Mouse (Mus musculus) lung, postnatal 25 days (tissue): Measurements from ENCODE around the gene Slc6a19.
"Not testable (repeated sequence)": the region's sequence is repeated elsewhere in the genome, so short reads cannot be mapped to it uniquely, and the experiment has no call there.

Experiments
- DNase-seq: peaks from one replicate; pipeline ENCODE4 v3.0.0; 2022; ENCODE audit warnings: low spot score

Gene Slc6a19

DNA sequence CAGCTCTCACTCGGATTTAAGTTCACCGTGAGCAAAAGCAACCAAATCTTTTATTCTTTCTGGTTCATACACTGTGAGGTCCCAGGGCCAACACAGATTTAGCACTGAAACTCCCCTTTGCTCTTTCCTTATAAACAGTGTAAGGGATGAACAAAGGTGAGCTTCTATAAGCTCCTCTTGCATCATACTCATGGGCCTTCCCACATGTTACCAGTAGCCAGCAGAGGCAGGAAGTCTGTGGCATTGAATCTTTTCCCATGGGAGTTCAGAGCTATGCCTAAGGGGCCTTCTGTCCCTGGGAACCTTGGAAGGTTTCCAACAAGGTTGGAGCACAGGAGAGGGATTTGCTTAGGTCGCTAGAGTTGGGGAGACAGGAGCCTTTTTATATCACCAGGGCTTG, 7.6 kb upstream of the Slc6a19 start:
- no peak for DNase-seq

DNA sequence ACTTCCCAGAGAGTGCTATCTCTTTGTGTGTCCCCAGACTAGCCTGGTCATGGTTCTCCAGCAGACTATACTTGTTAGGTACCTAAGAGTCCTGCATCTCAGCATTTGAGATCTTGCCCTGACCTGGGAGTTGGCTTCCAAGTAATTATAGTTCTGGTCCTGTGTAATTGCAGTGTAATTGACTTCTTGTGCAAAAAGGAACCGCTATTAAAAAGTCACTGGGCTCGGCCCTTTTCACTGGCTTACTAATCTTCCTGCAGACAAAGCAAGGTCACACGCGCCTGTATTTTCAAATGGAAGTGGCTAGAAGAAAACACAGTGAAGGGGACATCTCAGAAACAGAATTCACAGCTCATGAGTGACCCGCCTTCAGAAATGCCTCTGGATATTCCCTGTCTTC, 7.1 kb upstream of the Slc6a19 start:
- no peak for DNase-seq

DNA sequence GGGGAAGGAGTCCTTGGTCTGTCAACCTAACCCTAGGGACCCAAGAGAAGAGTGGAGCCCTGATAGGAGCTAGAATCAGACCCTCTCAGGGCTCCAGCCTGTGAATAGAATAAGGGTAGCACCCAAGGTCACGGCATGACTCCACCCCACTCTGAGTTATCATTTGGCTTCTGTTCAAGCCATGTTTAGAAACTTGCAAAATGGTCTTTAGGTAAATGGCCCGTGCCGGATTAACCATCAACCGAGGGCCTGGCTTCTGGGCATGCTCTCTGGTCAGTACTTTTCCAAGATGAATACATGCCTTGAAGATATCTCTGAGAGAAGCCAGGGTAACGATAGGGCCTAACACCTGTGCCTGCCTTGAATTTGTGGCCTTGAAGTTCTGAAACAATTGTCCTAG, 6.6 kb upstream of the Slc6a19 start:
- DNase-seq, result no peak

DNA sequence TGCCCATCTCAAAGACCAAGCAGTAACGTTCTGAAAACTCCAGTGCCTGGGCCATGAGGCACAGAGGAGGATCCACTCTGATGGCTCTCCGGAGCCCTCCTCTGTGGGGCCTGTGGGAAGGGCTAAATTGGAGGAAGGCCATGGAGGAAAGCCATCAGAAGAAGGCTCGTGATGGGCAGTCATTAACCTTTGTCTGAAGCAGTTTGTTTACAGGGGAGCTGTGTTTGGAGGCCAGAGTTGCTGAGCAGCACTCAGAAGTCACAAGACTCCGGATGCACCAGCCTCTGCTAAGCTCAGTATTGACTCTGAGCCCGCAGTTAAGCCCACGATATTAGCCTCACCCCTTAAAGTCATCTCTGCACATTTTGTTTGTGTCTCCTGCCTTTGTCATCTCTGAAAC, 4.8 kb upstream of the Slc6a19 start:
- no peak for DNase-seq

DNA sequence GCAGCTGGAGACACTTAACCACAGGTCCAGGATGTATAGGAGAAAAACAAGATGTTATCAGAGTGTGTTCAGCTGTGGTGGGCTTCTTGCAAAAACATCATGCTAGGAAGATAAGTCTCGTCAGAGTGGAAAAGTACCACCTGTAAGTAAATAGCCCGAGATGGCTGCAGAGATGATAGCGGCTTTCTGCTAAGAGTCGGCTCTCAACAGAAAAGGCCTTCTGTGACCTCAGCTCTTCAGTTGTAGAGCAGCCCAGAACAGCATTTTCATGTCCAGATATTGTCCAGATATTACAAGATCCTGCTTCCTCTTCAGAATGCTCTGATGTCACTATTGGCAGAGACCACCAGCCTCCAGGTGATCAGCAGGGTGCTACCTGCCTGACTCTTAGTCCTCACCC, 1.2 kb downstream of the Slc6a19 start:
- DNase-seq, result not testable (repeated sequence)

DNA sequence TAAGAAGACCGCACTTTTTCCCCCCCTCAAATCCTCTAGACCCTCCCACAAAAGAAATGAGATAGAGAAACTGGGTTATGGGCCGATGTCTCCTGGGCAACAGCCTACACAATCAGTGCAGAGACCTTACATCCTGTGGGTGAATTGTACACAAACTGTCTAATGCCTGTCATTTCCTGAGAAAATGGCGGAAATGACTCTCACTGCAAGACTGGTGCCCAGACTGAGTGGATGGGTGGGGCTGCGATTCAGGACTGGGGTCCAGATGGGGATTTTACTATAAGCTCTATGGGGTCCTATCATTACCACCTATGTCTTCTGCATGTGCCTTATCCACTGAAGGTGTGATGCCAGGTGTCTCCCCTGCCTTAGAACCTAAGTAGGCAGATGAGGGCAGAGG, 1.9 kb downstream of the Slc6a19 start:
- peak; percentile 56 for DNase-seq

DNA sequence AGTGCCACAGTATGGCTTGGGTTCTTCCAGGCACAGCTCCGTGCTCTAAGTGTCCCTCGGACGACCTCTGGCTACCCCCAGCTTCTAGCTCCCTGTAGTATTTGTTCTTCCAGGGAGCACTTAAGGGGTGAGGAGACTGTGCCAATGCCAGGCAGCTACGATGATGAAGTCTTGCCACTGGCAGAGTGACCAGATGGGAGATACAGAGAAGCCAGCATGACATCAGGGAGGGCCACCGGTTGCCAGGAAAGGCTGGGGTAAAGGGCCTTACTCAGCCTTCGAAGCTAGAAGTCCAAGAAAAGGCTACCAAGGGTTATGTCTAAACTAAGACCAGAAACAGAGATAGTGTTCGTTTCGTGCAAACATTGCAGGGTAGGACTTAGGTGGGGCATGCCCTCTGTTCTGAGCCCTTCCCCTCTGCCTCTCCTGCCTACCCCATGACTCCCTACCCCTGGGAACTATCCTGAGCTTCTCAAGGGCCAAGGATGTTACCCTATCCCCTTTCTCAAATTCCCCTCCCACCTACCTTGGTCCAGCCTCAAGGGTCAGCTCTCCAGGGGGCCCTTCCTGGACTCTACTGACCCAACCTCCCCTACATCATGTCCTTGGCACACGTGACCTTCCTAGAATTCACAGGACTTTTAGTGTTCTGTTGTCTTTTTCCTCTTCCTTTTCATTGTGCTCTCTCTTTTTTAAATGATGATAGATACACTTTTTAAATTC, 3.3 kb downstream of the Slc6a19 start:
- no peak for DNase-seq

DNA sequence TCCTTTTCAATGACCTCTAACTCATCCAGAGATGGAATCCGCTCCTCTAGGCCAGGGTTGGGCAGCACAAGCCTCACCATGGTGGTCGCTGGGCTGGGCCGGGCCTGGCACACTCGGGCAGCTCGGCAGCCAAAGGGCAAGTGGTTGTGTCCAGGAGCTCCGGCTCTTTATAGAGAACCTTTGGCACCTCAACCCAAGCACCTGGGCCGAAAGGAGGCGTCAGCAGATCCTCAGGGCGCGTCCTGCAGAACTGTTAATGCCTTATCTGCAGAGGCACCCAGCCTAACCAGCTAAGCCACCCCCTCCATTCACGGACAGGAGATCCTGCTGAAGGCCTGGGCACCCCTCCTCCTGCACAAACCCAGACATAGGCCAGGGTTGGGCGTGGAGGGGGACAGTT, 4.1 kb downstream of the Slc6a19 start:
- DNase-seq, result no peak

DNA sequence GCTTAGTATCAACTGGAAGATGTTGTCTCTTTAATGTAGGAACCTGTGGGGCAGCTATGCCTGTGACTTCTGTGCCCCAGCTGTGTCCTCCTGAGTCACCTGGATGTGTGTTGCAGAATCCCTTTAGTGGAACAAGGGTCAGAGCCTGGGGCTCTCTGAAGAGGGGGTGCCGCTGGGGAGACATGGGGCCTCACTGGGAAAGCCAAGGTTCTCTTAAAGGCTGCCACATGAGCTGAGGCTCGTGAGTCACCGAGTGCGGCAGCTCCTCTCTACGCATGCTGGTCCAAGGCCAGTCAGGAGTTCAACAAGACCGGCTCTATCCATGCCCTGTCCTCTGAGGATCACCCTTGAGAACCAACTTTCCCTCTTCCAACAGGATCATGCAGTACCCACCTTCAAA, 5.0 kb downstream of the Slc6a19 start:
- no peak for DNase-seq

DNA sequence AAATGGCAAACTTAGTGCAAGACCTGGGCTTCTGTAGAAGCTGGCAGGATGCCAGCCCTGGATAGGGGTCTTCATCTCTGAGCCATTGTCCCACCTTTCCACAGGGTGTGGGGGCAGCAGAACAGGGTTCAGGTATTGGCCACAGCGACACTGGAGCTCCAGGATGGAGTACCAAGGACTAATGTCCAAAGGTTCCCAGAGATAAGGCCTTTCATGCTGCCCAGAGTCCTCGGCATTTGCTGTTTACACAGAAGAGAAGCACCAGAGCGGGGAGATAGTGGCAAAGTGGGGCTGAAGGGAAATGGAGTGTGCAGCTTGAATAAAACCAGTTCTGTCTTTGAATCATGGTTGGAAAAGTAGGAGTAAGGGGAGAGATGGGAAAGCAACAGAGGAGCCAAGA, 8.1 kb downstream of the Slc6a19 start:
- DNase-seq, result no peak

DNA sequence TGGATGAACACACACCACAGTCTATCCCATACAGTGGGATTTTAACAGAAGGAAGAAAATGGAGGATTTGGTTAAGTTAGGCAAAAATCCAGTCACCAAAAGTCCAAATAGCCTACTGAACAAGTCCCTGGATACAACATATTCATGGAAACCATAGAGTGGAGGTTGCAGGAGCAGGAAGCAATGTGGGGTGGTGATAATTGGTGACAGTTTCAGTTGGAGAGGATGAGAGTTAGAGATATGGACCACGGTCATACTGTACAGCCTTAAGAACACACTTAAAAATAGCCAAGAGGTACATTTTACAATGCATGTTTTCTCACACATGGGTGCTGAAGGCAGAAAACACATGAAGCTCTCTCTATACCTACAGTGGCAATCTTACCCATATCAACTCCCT, 9.7 kb downstream of the Slc6a19 start:
- DNase-seq, result no peak

DNA sequence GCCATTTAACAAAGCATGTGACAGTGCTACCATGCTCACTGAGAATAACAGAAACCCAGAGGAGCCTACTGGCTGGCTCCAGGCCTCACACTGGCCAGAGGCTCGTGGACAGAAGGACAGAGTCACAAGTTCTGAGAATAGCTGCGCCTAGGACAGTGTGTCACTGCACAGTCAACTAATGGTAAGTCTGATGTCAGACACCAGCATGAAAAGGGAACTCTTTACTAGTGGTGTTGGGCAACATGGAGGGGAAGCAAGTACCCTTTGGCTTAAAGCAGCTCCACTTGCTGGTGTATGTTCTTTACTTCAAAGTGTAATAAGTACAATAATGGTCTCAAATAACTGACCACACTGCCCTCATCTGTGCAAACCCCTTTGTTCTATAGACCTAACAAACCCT, 11.3 kb downstream of the Slc6a19 start:
- DNase-seq, result no peak

DNA sequence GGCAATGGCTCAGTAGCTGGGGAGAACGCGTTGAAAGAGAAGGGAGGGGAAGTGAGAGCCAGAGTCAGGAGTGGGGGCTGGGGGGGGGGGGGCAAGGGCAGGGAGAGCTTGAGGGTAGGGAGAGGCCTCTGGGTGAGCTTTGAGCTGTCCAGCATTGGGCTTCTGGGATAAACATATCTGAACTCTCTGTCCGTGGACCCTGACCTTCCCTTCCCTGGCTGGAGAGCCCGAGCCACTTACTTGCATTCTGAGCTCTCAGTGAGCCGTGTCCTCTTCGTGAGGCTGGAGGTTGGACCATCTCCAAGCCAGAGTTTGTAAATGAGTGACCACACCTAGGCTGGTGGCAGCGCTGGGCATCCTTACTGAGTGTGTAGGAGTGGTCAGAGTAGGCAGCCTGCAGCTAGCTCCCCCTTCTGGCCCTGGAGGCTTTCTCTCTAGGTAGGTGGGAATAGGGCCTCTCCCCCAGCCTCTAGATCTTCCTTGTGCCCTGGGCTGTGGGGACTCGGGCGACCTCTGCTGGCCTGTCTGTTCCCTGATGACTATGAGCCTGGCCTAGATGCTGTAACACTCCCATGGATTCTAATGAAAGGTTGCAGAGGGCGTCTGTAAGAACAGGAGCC, 12.3 kb downstream of the Slc6a19 start:
- peak; percentile 66 for DNase-seq

DNA sequence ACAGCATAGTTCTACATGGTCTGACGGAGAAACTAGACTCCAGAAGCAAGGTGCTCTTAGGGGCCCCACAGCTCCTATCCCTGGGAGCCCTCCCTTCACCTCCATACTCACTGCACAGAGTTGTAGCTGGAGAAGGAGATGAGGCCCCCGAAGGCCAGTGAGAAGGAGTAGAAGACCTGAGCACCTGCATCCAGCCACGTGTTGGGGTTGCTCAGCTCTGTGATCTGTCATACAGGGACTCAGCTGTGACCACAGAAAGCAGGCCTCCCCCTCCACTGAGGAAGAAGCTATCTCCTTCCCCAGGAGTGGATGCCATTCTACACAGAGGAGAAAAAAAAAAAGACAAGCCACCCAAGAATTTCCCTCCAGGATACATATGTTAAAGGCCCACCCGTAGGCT, 15.7 kb downstream of the Slc6a19 start:
- no peak for DNase-seq

DNA sequence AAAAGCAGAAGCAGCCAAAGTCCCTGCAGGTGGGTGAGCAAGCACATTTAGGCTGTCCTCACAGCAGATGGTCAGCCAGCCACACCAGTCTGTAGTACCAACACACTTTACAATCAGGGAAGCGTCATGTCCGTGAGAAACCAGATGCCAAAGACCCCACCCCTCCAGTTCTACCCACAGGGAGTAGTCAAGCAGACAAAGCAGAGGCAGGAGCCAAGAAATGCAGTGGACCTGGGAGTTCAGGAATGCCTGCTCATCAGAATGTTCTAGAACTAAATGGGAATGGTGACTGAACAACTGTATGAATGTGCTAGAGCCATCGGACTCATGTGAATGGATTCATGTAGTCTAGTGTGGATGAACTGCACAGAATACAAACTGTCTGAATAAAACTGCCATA, 17.1 kb downstream of the Slc6a19 start:
- DNase-seq, result no peak

DNA sequence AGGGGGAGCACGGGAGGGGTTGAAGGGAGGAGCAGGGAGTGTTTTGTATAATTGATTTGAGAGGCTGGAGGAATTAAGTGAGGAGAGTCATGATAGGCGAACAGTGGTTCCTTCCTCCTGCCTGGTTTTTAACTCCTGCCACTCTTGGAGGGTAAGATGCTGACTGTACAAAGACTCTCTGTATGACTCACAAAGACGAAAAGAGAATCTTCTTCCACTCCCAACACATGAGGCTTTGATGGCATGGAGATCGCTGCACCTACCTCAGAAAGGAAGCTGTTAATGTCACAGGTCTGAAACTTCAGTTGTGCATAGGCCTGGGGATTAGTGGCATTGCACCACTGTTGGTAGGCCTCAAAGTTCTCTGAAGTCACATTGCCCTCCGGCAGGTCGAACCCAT, 19.2 kb downstream of the Slc6a19 start:
- DNase-seq, result no peak

DNA sequence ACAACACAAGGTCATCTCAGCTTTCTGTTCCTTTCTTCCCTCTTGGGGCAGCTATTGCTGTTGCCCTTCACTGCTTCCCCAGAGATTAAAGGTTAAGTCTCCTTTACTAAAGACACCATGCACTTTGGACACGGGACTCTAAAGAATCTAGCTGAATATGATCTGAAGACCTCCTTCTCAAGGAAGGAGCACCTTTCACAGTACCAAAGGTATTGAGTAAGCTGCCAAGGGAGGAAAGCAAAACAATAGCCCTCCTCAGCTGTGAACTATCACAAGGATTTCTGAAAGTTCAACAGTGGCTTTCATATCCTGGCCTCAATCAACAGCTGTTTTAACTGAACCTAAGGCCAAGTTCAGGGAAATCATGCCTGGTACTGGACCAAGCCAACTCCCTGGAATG, 20.3 kb downstream of the Slc6a19 start:
- DNase-seq, result no peak

DNA sequence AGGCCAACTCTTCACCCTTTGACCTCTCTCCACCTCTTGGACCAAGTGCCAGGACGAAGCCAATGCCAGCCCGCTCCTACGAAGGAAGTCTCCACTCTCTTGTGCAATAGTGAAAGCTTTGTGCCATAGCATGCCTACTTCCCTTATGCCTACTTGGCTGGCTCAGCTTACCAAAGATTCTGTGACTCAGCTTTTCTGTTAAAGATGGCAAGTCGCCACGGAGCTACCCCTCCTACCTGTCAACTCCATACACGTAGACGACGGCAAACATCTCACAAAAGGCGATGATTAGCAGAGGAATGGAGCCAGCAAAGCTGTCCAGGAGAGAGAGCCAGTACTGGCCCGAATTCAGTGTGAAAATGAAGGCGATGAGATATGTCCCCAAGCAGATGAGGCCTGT, 21.0 kb downstream of the Slc6a19 start:
- peak; percentile 39 for DNase-seq

DNA sequence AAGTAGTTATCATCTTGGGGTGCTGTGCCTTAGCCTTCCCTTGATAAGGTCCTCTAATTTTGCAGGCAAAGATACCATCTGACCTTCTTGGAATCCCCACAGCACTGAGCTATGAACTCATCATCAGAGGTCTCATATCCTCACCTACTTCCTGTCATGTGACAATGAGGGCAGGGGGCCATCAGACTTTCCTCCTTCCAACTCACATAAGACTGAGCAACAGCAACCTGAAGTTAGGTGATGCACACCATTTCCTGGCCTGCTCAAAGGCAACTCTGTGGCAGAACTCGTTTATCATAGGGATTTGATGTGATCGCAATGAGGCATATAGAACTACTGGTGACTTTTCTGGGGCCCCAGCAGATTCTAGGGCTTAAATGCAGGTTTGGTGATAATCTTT, 22.4 kb downstream of the Slc6a19 start:
- no peak for DNase-seq

DNA sequence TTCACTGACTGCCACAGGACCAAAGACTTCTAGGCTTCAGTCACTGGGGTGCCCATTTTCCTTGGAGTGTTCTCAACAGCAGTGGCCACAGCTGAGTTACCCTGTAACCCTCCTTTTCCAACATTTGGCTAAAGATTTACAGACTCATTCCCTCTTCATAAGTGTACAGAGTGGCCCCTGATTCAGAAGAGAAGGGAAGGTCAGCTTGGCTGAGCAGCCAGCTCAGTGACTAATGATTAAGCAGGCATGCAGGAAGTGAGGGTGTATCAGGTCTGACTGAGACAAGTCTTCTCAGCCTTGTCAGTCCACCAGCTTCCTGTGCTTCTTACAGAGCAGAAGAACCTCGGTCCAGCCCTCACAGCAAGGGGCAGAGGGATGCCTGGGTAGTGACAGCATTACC, 24.3 kb downstream of the Slc6a19 start:
- no peak for DNase-seq

DNA sequence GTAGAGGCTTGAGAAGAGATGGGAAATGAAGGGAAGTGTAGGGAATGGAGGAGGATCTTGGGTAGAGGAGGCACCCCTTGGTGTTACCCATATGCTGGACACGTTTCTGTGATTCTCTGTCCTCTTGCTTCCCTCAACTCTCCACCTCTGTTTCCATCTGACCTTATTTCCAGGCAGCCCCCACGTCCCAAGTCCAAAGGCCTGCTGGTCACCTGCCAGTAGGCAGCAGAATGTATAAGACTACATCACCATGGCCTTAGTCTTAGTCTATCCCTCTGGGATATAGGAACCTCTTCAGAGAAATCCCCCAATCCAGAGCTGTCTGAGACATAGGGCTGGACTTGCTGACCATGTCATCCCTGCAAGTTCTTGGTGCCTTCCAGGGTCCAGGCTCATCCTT, 25.4 kb downstream of the Slc6a19 start:
- no peak for DNase-seq

DNA sequence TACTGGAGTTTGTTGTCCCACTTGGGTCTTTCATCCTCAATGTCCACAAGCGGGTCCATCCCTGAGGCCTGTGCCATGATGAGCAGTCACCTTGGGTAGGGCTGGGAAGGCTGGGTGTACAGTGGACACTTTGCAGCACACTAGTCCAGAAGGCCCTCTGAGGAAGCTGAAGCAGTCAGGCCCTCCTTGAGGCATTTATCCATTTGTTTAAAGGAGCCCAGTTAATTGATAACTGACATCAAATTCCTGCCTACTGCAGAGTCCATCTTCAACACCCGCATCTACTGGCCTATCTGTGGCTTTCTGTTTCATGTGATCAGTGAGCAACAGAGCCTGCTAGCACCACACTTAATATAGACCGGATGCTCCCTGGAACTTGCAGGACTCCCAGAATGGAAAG, 26.8 kb downstream of the Slc6a19 start, which contains the start of gene Slc6a18:
TSS of gene Slc6a18 (minus strand) at position 171 of the 400 bp plus-strand sequence.
- DNase-seq, result no peak

DNA sequence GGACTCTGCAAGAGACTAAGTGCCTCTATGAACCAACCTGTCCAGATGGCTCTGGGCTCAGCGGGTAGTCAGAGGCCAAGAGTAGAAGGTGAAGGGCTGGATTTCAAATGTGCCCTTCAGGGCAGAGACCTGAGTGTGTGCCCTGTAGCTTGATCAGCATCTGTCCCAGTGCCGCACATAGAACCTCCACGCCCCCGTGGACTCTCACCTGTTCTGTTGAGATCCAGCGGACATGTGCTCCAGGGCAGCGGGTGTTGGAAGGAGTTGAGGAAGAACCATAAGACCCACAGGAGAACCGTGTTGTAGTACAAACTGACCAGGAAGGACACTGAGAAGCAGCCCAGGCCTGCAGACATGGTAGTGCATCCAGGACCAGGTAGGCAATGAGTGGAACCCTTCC, 29.5 kb downstream of the Slc6a19 start:
- DNase-seq, result no peak

DNA sequence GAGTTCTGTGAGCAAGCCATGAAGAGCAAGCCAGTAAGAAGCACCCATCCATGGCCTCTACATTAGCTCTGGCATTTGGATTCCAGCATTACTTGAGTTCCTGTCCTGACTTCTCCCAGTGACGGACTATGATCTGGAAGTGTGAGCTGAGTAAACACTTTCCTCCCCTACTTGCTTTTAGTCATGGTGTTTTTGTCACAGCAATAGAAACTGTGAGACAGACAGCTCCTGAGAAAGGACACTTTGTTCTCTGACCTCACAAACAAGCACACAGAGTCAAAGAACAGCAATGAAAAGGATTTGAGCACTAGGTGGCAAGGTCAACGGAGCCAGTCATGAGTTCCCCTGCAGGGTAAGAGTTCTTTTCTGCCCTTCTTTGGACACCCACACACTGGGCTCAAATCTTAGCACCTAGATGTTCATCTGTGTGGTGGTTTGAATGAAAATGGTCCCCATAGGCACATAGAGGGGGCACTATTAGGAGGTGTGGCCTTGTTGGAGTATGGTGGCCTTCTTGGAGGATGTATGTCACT, 44.4 kb downstream of the Slc6a19 start:
- no peak for DNase-seq
